Mouse (Mus musculus): ENCODE data around the gene Clec2d.

Gene Clec2d

DNA sequence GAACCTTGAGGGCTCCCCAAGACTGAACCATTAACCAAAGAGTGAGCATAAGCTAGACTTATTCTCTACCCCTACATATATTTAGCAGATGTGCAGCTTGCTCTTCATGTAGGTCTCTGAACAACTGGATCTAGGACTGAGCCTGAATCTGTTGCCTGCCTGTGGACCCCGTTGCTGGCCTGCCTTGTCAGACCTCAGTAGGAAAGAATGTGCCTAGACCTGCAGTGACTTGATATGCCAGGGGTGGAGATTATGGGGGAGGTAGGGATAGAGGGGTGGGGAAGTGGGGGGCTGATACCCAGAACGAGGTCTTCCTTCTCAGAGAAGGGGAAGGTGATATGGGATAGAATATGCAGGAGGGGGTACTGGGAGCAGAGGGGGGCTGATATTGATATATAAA lies 43.2 kb downstream of the Clec2d start:
- no peak for DNase-seq (ENCODE audit: low read depth, low spot score)

DNA sequence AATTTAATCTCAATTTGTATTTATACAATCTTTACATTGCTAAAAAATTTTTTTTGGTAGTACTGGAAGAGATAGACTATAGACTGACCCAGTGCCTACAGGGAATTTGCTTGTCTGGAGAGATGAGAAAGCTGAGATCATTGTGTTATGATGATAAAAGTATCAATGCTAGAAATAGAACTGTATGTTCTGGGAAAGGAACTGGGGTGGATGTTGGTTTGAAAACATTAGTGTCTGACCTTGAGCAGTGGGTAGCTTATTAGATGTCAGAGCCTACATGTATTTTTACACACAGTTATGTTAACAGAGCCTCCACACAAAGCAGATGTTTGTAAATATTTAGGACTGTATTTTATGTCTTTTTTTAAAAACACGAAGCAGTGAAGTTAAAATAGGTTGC lies 43.7 kb downstream of the Clec2d start:
- DNase-seq (ENCODE audit: low read depth, low spot score), result no peak

GRCm38 (mm10) chr6:129225078-129225477 lies 44.7 kb downstream of the Clec2d start:
- no peak for DNase-seq (ENCODE audit: low read depth, low spot score)

GRCm38 (mm10) chr6:129228935-129229773 lies 48.7 kb downstream of the Clec2d start:
- DNase-seq (ENCODE audit: low read depth, low spot score), result peak; percentile 30

GRCm38 (mm10) chr6:129229774-129230578 lies 49.6 kb downstream of the Clec2d start:
- DNase-seq (ENCODE audit: low read depth, low spot score), result no peak

DNA sequence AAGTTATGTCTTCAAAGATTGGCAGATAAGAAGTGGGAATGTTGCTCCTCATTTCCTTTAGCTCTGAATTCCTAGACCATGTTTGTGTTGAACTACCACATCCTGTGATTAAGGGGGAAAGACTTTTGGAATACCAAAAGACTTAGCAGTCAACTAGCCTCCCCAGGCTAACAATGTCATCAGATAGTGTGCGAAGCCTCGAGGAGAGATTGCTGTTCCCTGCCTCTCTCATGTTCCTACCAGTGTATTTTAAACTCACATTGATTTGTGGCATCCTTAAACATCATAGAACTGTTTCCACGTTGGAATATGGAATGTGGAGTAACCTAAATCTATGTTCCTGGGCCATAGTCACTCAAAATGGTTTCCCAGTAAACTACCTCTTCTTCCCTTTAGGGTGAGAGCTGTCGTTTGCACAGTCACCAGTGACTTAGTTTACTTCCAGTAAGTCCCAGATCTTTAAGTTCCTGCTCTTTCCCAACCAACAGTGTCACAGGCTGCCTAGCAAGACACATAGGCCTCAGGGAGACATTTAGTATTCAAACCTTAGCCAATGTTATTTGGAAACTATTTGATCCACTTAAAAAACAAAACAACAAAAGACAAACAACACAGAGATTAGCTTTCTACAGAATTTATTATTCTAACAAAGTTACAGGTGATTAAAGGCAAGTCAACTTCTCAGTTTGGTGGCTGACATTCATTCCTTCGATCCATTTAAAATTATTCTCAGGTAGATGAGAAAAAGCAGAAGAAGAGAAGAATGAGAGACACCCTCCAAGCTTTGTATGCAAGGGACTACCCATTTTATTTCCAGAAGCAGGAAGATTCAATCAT lies 51.8 kb downstream of the Clec2d start:
- no peak for DNase-seq (ENCODE audit: low read depth, low spot score)

GRCm38 (mm10) chr6:129232842-129233205 lies 52.4 kb downstream of the Clec2d start:
- peak; percentile 67 for DNase-seq (ENCODE audit: low read depth, low spot score)

GRCm38 (mm10) chr6:129233366-129233954 lies 53.0 kb downstream of the Clec2d start:
- DNase-seq (ENCODE audit: low read depth, low spot score), result no peak

GRCm38 (mm10) chr6:129233955-129234369 lies 53.5 kb downstream of the Clec2d start:
- DNase-seq (ENCODE audit: low read depth, low spot score), result no peak

DNA sequence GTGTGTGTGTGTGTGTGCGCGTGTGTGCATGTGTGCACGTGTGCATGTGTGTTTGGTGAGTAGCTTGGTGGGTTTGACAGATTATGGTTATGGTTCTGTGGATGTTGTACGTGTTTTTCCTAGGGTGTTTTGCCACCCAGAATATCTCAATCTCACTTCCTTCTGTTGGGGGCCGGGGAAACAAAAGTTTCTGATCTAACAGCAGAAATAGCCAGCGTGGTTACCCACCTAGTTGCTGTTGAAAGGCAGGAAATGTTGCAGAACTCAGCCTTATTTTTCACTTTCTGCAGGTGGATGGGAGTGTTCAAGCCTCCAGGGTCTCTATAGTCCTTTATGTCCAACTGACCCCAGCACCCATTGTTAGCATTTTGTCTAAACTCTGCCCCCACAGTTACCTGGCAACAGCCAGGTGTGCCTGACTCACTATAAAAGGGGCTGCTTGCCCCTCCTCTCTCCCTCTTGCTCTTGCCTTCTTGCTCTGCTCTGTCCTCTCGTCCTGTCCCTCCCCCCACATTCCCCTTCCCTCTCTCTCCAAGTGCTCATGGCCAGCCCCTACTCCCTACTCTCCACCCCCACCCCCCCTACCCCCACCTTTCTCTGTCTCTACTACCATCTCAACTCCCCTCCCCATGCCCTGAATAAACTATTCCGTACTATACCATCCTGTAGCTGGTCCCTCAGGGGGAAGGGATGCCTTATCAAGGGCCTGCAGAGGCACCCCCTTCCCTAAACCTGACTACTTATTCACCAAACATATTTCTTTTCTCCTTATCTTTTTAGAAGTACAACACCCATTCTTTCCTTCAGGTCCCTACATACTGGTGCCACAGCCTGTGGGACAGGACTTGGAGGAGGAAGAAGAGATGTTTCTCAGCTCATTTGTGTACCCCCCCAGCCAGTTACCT lies 54.3 kb downstream of the Clec2d start:
- peak; percentile 13 for DNase-seq (ENCODE audit: low read depth, low spot score)

DNA sequence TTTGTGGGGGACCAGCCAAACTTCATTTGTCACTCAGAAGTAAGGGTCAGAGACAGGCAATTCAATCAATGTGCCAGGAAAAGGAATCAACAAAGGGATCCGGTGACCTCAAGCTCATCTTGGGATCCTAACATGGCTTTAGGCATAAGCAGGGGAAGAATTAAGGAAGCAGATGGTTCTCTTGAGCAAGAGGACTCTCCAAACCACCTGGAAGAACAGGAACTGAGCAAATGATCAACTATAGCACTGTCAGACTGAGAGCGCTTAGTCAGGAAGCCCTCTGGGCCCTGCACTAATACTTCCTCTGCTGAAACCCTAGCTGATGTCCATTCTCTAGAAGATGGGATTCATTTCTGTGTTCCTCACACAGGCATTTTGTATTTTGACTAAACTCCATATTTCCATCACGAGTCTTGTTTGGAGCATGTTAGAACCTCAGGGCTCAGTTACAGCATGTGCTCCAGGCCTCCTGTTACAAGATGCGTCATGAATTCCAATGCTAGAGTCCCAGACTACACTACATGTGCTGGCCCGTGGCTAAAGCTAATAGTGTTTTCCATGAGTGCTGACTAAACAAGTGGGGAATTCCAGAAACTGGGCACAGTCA lies 55.5 kb downstream of the Clec2d start:
- no peak for DNase-seq (ENCODE audit: low read depth, low spot score)

All from ZHBTc4 (cell line).